Mouse (Mus musculus): ENCODE data around the gene Rfc4.

The Rfc4 gene

DNA sequence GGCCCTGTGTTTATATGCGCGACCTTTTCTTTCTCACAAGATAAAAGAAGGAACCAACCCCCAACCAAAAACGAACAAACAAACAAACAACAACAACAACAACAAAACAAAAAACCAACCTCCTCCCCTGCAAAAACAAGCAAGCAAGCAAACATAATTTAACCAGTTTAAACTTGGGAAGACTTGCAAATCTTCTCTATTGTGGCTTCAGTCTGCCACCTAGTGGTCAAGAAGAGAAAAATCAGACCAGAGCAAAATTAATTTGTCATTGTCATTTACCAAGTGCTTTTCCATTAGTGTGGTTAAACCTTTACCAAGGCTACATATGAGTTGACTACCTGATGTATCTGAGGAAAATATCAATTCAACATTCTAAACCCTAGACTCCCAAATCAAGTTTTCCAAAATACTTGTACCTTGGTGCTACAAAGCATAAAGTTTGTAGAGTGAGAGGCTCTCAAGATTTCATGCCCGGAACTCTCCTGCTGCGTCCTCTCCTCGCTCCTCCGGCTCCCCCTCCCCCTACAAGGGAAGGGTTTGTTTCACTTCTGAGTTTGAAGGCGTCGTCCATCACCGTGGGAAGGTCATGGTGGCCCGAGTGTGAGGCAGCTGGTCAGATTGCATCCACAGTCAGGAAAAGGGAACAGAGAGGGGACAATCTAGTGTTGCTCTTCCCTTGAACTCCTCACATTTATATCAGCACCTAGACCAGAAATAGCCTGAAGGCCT lies 8.0 kb upstream of the Rfc4 start:
- no peak for DNase-seq (ENCODE audit: low spot score)

DNA sequence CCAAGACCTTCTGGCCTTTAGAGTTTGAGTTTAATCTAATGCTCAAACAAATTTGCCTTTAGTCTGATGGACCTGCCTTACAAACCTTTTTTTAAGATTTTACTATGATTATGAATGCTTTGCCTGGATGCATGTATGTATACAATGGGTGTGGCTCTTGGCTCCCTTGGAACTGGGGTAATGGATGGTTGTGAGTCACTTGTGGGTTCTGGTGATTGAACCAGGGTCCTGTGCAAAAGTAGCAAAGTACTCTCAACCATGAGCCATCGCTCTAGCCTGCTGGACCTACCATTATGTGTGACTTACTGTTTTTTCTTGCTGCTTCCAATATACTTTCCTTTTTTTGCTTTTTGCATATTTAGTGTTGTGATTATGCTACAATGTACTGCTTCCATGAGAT lies 4.8 kb upstream of the Rfc4 start:
- DNase-seq (ENCODE audit: low spot score) = no peak

GRCm38 (mm10) chr16:23130303-23130702 lies 2.8 kb upstream of the Rfc4 start:
- DNase-seq (ENCODE audit: low spot score) = no peak

DNA sequence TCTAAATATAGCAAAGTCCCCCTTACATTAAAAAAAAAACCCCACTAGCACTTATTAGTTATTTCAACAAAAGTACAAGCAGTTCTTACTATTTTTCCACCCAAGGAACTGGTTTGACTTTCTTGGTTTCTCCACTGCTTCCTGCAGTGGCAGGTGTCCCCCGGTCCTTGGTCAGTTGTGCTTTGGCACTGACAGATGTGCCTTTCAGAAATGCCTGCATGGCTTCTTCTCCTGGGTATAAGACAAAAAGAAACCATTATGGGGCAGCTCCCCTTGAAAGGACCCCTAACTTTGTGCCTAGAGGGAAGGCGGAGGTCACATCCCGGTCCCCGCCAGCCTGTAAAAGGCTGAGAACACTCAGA lies 245 bp downstream of the Rfc4 start:
- no peak for DNase-seq (ENCODE audit: low spot score)

GRCm38 (mm10) chr16:23124398-23124797 lies 3.1 kb downstream of the Rfc4 start:
- no peak for DNase-seq (ENCODE audit: low spot score)

DNA sequence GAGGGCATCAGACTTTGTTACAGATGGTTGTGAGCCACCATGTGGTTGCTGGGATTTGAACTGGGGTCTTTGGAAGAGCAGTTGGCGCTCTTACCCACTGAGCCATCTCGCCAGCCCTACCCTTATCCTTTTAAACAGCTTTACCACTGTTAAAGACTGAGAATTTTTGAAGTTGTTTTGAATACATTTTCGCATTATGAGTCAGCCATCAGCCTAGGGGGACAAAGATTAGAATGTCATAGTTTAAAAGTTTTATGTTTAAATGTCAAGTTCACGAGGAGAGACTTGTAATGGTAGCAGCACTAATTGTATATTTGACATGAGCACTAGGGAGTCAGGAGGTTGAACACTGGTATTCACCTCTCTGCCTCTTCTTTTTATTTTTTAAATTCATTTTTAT lies 4.4 kb downstream of the Rfc4 start:
- DNase-seq (ENCODE audit: low spot score) = no peak

DNA sequence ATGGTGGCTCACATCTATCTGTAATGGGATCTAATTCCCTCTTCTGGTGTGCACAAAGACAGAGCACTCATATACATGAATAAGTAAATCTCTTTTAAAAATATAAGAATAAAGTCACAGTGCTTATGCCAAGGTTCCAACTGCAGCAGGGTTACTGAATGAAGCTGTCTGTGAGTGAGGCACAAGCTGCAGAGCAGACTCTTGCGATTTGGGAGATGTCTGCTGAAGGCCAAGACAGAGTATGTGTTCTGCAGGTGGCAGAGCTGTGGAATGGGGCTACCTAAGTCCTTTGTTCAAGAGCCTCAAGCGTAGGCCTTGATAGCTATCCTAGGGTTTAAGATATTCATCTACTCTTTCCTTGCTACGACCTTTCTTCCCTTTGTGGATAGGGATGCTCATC lies 5.1 kb downstream of the Rfc4 start:
- DNase-seq (ENCODE audit: low spot score) = no peak

DNA sequence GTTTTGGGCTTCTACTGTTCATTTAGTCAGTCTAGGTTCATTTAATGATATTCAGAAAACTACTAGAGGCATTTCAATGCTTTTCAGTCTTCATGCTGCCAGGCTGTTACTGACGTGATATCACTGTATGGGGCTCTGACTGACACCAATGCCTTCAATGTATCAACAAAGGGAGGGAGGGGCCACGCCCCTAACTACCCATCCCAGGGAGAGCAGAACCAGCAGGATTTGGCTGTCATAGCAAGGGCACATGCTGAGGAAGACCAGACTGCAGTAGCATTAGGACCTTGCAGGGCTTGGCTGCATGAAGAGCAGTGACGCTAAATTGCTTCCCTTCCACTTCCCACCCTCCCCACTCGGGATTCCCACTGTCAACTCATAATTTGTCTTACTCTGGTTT lies 10.4 kb downstream of the Rfc4 start:
- DNase-seq (ENCODE audit: low spot score) = no peak

DNA sequence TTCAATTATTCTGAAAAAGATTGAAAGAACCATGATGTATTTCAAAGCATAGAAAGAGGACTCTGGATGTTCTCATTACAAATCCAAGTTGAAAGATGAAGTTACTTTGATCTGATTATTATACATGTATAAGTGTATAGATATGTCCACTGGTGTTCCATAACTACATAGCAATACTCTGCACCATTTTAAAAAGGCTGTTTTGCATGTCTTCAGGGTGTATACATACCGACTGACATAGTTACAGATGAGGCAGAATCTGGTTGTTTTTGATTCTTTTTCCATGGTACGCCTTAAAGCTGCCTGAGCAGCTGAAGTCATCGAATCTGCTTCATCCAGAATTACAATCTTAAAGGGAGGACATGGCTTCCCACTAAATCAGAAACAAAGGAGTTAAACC lies 12.1 kb downstream of the Rfc4 start:
- no peak for DNase-seq (ENCODE audit: low spot score)

DNA sequence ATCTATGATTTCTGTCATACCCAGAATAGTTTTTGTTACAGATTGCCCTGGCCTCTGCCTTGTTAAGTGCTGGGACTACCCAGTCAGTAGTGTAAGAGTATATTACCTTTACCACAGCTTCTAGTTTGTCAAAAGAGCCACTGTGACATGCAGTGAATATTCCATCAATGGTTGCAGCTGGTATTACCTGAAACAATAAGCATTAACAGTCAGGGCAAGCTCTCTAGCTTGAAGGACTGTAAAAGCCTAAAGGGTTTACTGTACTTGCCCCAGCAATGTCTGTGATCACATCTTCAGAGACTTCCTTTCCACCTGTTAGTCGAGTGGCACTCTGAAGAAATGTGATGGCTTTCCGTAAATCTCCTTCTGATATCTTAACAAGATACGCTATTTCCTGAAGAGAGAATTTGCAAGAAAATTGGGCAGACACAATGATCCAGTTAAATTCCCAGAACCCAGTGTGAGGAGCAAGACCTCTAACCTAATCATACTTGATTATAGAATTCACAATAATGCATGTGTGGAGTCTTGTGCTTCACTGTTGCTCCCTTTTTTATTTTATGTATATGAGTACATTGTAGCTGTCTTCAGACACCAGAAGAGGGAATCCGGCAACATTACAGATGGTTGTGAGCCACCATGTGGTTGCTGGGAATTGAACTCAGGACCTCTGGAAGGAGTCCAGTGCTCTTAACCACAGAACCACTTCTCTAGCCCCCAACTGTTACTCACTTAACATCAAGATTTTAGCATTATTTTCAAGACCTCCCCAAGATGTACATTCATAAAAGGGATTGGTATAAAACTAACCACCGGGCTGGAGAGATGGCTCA lies 13.0 kb downstream of the Rfc4 start:
- no peak for DNase-seq (ENCODE audit: low spot score)

GRCm38 (mm10) chr16:23113903-23114302 lies 13.6 kb downstream of the Rfc4 start:
- DNase-seq (ENCODE audit: low spot score) = no peak

GRCm38 (mm10) chr16:23112861-23113435 lies 14.6 kb downstream of the Rfc4 start:
- no peak for DNase-seq (ENCODE audit: low spot score)

GRCm38 (mm10) chr16:23112348-23112747 lies 15.2 kb downstream of the Rfc4 start:
- DNase-seq (ENCODE audit: low spot score) = no peak

GRCm38 (mm10) chr16:23109350-23110280 lies 17.9 kb downstream of the Rfc4 start:
- no peak for DNase-seq (ENCODE audit: low spot score)

GRCm38 (mm10) chr16:23108943-23109342 lies 18.6 kb downstream of the Rfc4 start:
- DNase-seq (ENCODE audit: low spot score) = no peak

- peak; percentile 81 for DNase-seq (ENCODE audit: low spot score)
Observed at GRCm38 (mm10) chr16:23107946-23108759, 19.4 kb downstream of the Rfc4 start.

GRCm38 (mm10) chr16:23107231-23107942 lies 20.1 kb downstream of the Rfc4 start, which contains the start of gene Eif4a2:
Gene Eif4a2 (plus strand): TSS chr16:23107444.
- peak; percentile 94 for DNase-seq (ENCODE audit: low spot score)

GRCm38 (mm10) chr16:23106121-23106520 lies 21.4 kb downstream of the Rfc4 start:
- DNase-seq (ENCODE audit: low spot score) = no peak

DNA sequence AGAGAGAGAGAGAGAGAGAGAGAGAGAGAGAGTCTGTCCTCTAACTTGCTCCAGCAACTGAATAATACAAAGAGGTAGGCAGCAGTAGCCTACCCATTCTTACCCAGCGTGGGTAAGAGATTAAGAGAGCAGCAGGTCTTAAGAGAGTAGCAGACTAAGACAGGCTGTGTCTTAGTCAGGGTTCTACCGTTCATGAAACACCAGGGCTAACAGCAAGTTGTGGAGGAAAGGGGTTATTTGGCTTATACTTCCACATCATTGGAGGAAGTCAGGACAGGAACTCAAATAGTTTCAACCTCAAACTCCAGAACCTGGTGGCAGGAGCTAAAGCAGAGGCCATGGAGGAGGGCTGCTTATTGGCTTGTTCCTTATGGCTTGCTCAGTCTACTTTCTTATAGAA lies 23.7 kb downstream of the Rfc4 start:
- DNase-seq (ENCODE audit: low spot score) = no peak

DNA sequence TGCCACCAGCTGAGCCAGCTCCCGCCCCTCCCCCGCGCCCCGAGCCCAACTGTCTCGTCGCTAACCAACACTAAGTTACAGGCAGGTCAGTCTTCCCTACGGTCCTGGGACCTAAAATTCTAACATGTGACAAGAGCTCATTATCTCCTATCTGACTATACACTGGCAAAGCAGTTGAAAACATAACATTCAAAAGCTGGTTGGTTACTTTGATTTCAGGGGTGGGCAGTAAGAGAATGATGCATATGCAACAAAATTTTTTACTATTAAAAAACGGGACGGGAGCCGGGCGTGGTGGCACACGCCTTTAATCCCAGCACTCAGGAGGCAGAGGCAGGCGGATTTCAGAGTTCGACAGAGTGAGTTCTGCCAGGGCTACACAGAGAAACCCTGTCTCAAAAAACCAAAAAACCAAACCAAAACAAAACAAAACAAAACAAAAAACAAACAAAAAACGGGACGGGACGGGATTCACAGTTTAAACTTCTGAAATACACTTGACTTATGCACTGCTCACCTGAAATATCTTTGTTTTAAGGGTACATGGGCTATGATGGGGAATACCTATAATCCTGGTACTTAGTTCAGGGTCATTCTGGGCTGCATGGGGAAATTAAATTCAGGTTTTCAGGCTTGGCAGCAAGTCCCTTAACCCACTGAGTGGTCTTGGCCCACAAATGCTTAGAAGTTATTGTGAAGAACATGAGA lies 24.3 kb downstream of the Rfc4 start:
- peak; percentile 27 for DNase-seq (ENCODE audit: low spot score)

Data from ovary, postnatal 36 days (tissue).